Comparison of ENCODE assay signal across 8 mouse cellular contexts in genomic region chr7:132780611-132781010, GRCm38 (mm10). TPM values are rescaled to one million over a fixed set of nuclear protein-coding genes. Genes with fewer than 3 reads are reported as not detected.
DNase-seq lines count a peak whose midpoint lies in the region; ATAC-seq lines count a peak whose summit lies in the region.

No protein-coding gene starts in this region.

- ATAC-seq in lung, embryonic 15.5 days (ENCODE audit: borderline replicate concordance, extremely low read depth, low FRiP score, low TSS enrichment): no peak

- H3K36me3 ChIP-seq in forebrain, embryonic 10.5 days (replicated peaks): peaks cover 37% of the 10 kb centered on the region
- peaks cover 21% of the 10 kb centered on the region for H3K36me3 ChIP-seq in lung, embryonic 15.5 days

- no peak overlapping the region for H3K4me3 ChIP-seq in forebrain, embryonic 10.5 days
- H3K4me3 ChIP-seq in lung, embryonic 15.5 days: no peak overlapping the region

- peaks cover 58% of the 10 kb centered on the region for H3K4me1 ChIP-seq in forebrain, embryonic 10.5 days
- peaks cover 36% of the 10 kb centered on the region for H3K4me1 ChIP-seq in lung, embryonic 15.5 days

- no peaks in the 10 kb centered on the region for H3K27me3 ChIP-seq in forebrain, embryonic 10.5 days (ENCODE audit: poor library complexity, severe bottlenecking)
- no peaks in the 10 kb centered on the region for H3K27me3 ChIP-seq in lung, embryonic 15.5 days

- H3K9me3 ChIP-seq in forebrain, embryonic 10.5 days: no peaks in the 10 kb centered on the region
- H3K9me3 ChIP-seq in lung, embryonic 15.5 days: no peaks in the 10 kb centered on the region

- 48% methylated on average over 4 of the region's 4 CpGs for WGBS in forebrain, embryonic 10.5 days
- WGBS in lung, embryonic 15.5 days: 38% methylated on average over 4 of the region's 4 CpGs

- no peak overlapping the region for H3K4me2 ChIP-seq in lung, embryonic 15.5 days

- no peak overlapping the region for H3K9ac ChIP-seq in lung, embryonic 15.5 days

- peak overlapping the region; percentile 75 for H3K27ac ChIP-seq in forebrain, embryonic 10.5 days
- H3K27ac ChIP-seq in lung, embryonic 15.5 days: peak overlapping the region; percentile 61

- DNase-seq in lung, adult 18-20 months: peak; percentile 53 to 56
- DNase-seq in lung, postnatal 14 days: no peak
- DNase-seq in forebrain, embryonic 10.5 days (ENCODE audit: extremely low spot score, low spot score): no peak
- peak; percentile 62 for DNase-seq in kidney, adult 18-20 months
- DNase-seq in adrenal gland, adult 8-10 months: no peak
- DNase-seq in urinary bladder, adult 18-20 months (ENCODE audit: low spot score in 2 of 2): no peak
- no peak for DNase-seq in thymus, postnatal 36 days

RNA-seq across cellular contexts. Expression of gene Fam53b, which starts 33.1 kb away (rescaled TPM):
- 39.4 and 39.5 TPM in 2 replicates for polyA plus RNA-seq in forebrain, embryonic 10.5 days (2016; fragmentation: Nextera tagmentation; extraction: Ambion mirVana)
- 25.9 and 33.8 TPM in 2 replicates for polyA plus RNA-seq in lung, embryonic 15.5 days (2015; fragmentation: Nextera tagmentation; extraction: Ambion mirVana)
- 100 to 1,000 TPM in 1 of 4 experiments, 10 to 100 TPM in 3; 84.3 to 115 (median 87.7) TPM for total RNA-seq in adrenal gland, adult 8-10 months (2022)

Comparison
In these comparisons a context has a peak if more than half of its experiments do, and no peak if none do; other contexts are left out.
1. DNase-seq: peak in lung, adult 18-20 months (2 of 2) and kidney, adult 18-20 months (single experiment); none in lung, postnatal 14 days (single experiment), forebrain, embryonic 10.5 days (single experiment), adrenal gland, adult 8-10 months (single experiment), urinary bladder, adult 18-20 months (0 of 2) and thymus, postnatal 36 days (0 of 2).